21 mouse cellular contexts compared by ENCODE assay signal in the genomic region with DNA sequence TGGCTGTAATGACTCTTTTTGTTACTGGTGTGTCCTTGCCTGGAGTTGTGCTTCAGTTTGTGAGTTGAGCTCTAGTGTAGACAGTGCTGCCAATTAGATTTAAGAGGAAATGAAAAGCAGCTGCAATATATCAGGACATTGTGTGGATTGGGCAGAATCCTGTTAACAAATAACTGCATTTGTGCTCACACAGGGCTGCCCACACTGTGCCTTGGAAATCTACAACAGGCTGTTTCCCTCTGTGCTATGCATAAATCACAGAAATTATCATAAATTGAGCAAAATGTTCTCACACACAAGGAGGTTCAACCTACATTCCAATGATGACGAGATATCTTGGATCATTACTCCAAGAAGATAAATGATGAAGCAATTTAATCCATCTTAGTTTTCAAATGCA.
DNase-seq lines count a peak whose midpoint lies in the region; ATAC-seq and TF ChIP-seq lines count a peak whose summit lies in the region.
"Had no signal": no experiment of that assay in that cellular context is flagged by ENCODE, and none has a peak within 500 bp of the region (broad histone marks: within the 10 kb centered on the region; RNA-seq: fewer than 3 reads in every experiment).

No protein-coding gene starts in this region.

- H3K9me3 ChIP-seq in embryonic facial prominence, embryonic 11.5 days (replicated peaks; ENCODE audit: control insufficient read depth, low read length): no peaks in the 10 kb centered on the region
- no peaks in the 10 kb centered on the region for H3K9me3 ChIP-seq in embryonic facial prominence, embryonic 10.5 days
- H3K9me3 ChIP-seq in limb, embryonic 10.5 days (replicated peaks): no peaks in the 10 kb centered on the region
- no peaks in the 10 kb centered on the region for H3K9me3 ChIP-seq in liver, embryonic 11.5 days (ENCODE audit: control insufficient read depth, low read length)
- H3K9me3 ChIP-seq: embryonic facial prominence, embryonic 12.5 days; heart, embryonic 15.5 days; hindbrain, embryonic 13.5 days; neural tube, embryonic 15.5 days had no signal

- no peak for TF ChIP-seq EP300 in heart, adult 2 months (IDR thresholded peaks at IDR 0.05; ENCODE audit: insufficient read depth, low read depth, low read length)

- H3K27ac ChIP-seq in embryonic facial prominence, embryonic 11.5 days (replicated peaks; ENCODE audit: low read depth, low read length): no peak overlapping the region
- no peak overlapping the region for H3K27ac ChIP-seq in embryonic facial prominence, embryonic 10.5 days (replicated peaks)
- H3K27ac ChIP-seq in limb, embryonic 10.5 days: no peak overlapping the region
- no peak overlapping the region for H3K27ac ChIP-seq in liver, embryonic 11.5 days (ENCODE audit: low read depth, low read length)
- no peak overlapping the region for H3K27ac ChIP-seq in heart, adult 2 months
- H3K27ac ChIP-seq: embryonic facial prominence, embryonic 12.5 days; heart, embryonic 15.5 days; hindbrain, embryonic 13.5 days; neural tube, embryonic 15.5 days had no signal

- peak; percentile 43 for DNase-seq in embryonic facial prominence, embryonic 11.5 days (ENCODE audit: low spot score)
- DNase-seq in embryonic facial prominence, embryonic 10.5 days (ENCODE audit: low spot score): no peak
- peak; percentile 11 to 38 for DNase-seq in frontal cortex, adult 2 months (ENCODE audit: extremely low spot score in 1 of 2, low spot score in 1 of 2)
- peak; percentile 14 to 25 for DNase-seq in layer of hippocampus, postnatal 36 days
- DNase-seq in right cerebral cortex, postnatal 14 days: peak; percentile 4
- no peak for DNase-seq in limb, embryonic 10.5 days (ENCODE audit: low spot score)
- DNase-seq in liver, embryonic 11.5 days (ENCODE audit: low spot score): no peak
- DNase-seq in heart, adult 2 months: no peak
- DNase-seq: adrenal gland, postnatal 14 days; cerebellum, adult 9-11 months; kidney, postnatal 36 days; lung, adult 18-20 months; lung, postnatal 36 days; thymus, adult 2 months had no signal

- no peak overlapping the region for H3K4me3 ChIP-seq in embryonic facial prominence, embryonic 11.5 days (ENCODE audit: low read depth, low read length)
- H3K4me3 ChIP-seq in embryonic facial prominence, embryonic 10.5 days: no peak overlapping the region
- H3K4me3 ChIP-seq in limb, embryonic 10.5 days: no peak overlapping the region
- H3K4me3 ChIP-seq in liver, embryonic 11.5 days (ENCODE audit: low read depth, low read length): no peak overlapping the region
- H3K4me3 ChIP-seq in heart, adult 2 months: no peak overlapping the region
- H3K4me3 ChIP-seq: embryonic facial prominence, embryonic 12.5 days; heart, embryonic 15.5 days; hindbrain, embryonic 13.5 days; neural tube, embryonic 15.5 days had no signal

- H3K36me3 ChIP-seq in embryonic facial prominence, embryonic 11.5 days (replicated peaks; ENCODE audit: control insufficient read depth, insufficient read depth, low read depth, low read length): no peaks in the 10 kb centered on the region
- no peaks in the 10 kb centered on the region for H3K36me3 ChIP-seq in embryonic facial prominence, embryonic 10.5 days (replicated peaks)
- no peaks in the 10 kb centered on the region for H3K36me3 ChIP-seq in limb, embryonic 10.5 days
- no peaks in the 10 kb centered on the region for H3K36me3 ChIP-seq in liver, embryonic 11.5 days (ENCODE audit: control insufficient read depth, insufficient read depth, low read length)
- no peaks in the 10 kb centered on the region for H3K36me3 ChIP-seq in heart, adult 2 months (ENCODE audit: control insufficient read depth, insufficient read depth, low read length)
- H3K36me3 ChIP-seq: embryonic facial prominence, embryonic 12.5 days; heart, embryonic 15.5 days; hindbrain, embryonic 13.5 days; neural tube, embryonic 15.5 days had no signal

- ATAC-seq in embryonic facial prominence, embryonic 11.5 days (replicated peaks; ENCODE audit: insufficient number of reproducible peaks, low FRiP score, low TSS enrichment, low read depth): no peak
- ATAC-seq in liver, embryonic 11.5 days (replicated peaks; ENCODE audit: low FRiP score): no peak
- ATAC-seq: intestine, embryonic 16.5 days had no signal

- H3K27me3 ChIP-seq in embryonic facial prominence, embryonic 11.5 days (ENCODE audit: control insufficient read depth, insufficient read depth, low read length): no peaks in the 10 kb centered on the region
- H3K27me3 ChIP-seq in embryonic facial prominence, embryonic 10.5 days (replicated peaks; ENCODE audit: low read depth, poor library complexity, severe bottlenecking): no peaks in the 10 kb centered on the region
- no peaks in the 10 kb centered on the region for H3K27me3 ChIP-seq in limb, embryonic 10.5 days (ENCODE audit: low read depth, poor library complexity, severe bottlenecking)
- H3K27me3 ChIP-seq in liver, embryonic 11.5 days (replicated peaks; ENCODE audit: control insufficient read depth, insufficient read depth, low read length): no peaks in the 10 kb centered on the region
- no peaks in the 10 kb centered on the region for H3K27me3 ChIP-seq in heart, adult 2 months (ENCODE audit: control insufficient read depth, insufficient read depth, low read length)
- H3K27me3 ChIP-seq: CH12.LX; embryonic facial prominence, embryonic 12.5 days; heart, embryonic 15.5 days; hindbrain, embryonic 13.5 days; neural tube, embryonic 15.5 days had no signal

- intact Hi-C loops in heart, adult 2 months (cut with DNase I): no loop called here

- H3K4me1 ChIP-seq in embryonic facial prominence, embryonic 11.5 days (ENCODE audit: control insufficient read depth, insufficient read depth, low read length): no peaks in the 10 kb centered on the region
- no peaks in the 10 kb centered on the region for H3K4me1 ChIP-seq in embryonic facial prominence, embryonic 10.5 days
- no peaks in the 10 kb centered on the region; the same call in 1 of the 2 replicates for H3K4me1 ChIP-seq in limb, embryonic 10.5 days
- no peaks in the 10 kb centered on the region for H3K4me1 ChIP-seq in liver, embryonic 11.5 days (replicated peaks; ENCODE audit: control insufficient read depth, insufficient read depth, low read length)
- H3K4me1 ChIP-seq in heart, adult 2 months (ENCODE audit: control insufficient read depth, insufficient read depth, low read length): no peaks in the 10 kb centered on the region
- H3K4me1 ChIP-seq: embryonic facial prominence, embryonic 12.5 days; heart, embryonic 15.5 days; hindbrain, embryonic 13.5 days; neural tube, embryonic 15.5 days had no signal

- H3K9ac ChIP-seq in embryonic facial prominence, embryonic 11.5 days (replicated peaks; ENCODE audit: low read length): no peak overlapping the region
- H3K9ac ChIP-seq in liver, embryonic 11.5 days (ENCODE audit: low read depth, low read length): no peak overlapping the region
- H3K9ac ChIP-seq in heart, adult 2 months (ENCODE audit: low read depth, low read length): no peak overlapping the region
- H3K9ac ChIP-seq: embryonic facial prominence, embryonic 12.5 days; heart, embryonic 15.5 days; hindbrain, embryonic 13.5 days; neural tube, embryonic 15.5 days had no signal

- no peaks in the 10 kb centered on the region for H3K79me2 ChIP-seq in heart, adult 2 months (replicated peaks; ENCODE audit: control insufficient read depth, insufficient read depth, low read length)

- 76% methylated on average over 1 of the region's 1 CpGs for WGBS in embryonic facial prominence, embryonic 11.5 days
- WGBS in embryonic facial prominence, embryonic 10.5 days: 76% methylated on average over 1 of the region's 1 CpGs
- WGBS in limb, embryonic 10.5 days: 84% methylated on average over 1 of the region's 1 CpGs
- WGBS in liver, embryonic 11.5 days: 80% methylated on average over 1 of the region's 1 CpGs
- 60% methylated on average over 1 of the region's 1 CpGs for WGBS in heart, adult 2 months

- H3K4me2 ChIP-seq in embryonic facial prominence, embryonic 11.5 days (ENCODE audit: low read depth, low read length): no peak overlapping the region
- H3K4me2 ChIP-seq in liver, embryonic 11.5 days: no peak overlapping the region
- H3K4me2 ChIP-seq: embryonic facial prominence, embryonic 12.5 days; heart, embryonic 15.5 days; hindbrain, embryonic 13.5 days; midbrain, embryonic 11.5 days; neural tube, embryonic 15.5 days had no signal

- TF ChIP-seq POLR2A in heart, adult 2 months (IDR thresholded peaks at IDR 0.05; ENCODE audit: insufficient read depth, low read depth, low read length): no peak

- no peak for TF ChIP-seq CTCF in heart, adult 2 months (IDR thresholded peaks at IDR 0.05)

Comparison
In these comparisons a context has a peak if more than half of its experiments do, and no peak if none do; other contexts are left out.
1. DNase-seq: peak in embryonic facial prominence, embryonic 11.5 days (single experiment), frontal cortex, adult 2 months (2 of 2), layer of hippocampus, postnatal 36 days (2 of 2) and right cerebral cortex, postnatal 14 days (single experiment); none in embryonic facial prominence, embryonic 10.5 days (single experiment), limb, embryonic 10.5 days (single experiment), liver, embryonic 11.5 days (single experiment) and heart, adult 2 months (0 of 2).